ENCODE assay signal across 8 mouse cellular contexts in the genomic region with DNA sequence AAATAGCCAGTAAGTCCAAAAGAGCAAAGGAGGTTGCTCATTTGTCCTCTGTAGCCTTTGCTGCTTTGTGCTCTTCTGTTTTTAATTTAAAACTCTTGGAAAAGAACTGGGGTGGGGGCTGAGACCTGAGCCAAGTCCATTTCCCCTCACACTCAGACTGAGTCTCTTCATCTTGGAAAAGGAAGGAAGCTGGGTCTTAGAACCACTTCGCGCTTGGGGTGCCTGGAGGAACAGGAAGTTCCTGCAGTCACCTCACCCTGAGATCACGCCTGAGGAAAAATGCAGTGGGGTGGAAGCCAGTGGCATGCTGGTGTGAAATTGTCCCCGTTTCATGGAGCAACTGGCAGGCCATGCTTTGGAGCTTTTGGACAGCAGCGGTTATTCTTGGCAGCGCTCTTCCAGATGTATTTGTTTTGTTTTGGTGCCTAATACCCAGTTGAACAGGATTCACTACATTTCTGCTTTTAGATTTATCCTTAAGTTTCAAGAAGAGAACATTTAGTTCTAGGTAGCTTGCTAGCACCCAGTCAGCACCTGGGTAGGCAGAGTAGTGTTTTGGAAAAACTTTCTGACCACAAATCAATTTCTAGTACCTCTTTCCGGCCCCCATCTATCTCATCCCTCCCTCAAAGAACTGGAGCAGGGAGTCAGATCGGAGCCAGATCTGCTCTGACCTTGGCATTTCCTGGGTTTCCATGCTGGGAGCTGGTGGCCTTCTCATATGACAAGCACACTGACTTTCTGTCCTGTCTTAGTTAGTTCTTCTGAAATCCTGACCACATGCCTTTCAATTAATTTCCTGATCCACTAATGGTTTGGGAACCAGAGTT. TPM values are rescaled to one million over a fixed set of nuclear protein-coding genes. Genes with fewer than 3 reads are reported as not detected.
DNase-seq lines count a peak whose midpoint lies in the region; ATAC-seq lines count a peak whose summit lies in the region.

No protein-coding gene starts in this region.

- H3K4me3 ChIP-seq in heart, embryonic 12.5 days, result no peak overlapping the region
- no peak overlapping the region for H3K4me3 ChIP-seq in stomach, embryonic 15.5 days (replicated peaks)
- no peak overlapping the region for H3K4me3 ChIP-seq in forebrain, embryonic 16.5 days (replicated peaks; ENCODE audit: low read length)

- H3K27ac ChIP-seq in heart, embryonic 12.5 days (ENCODE audit: poor library complexity, severe bottlenecking), result peak overlapping the region; percentile 72
- peak overlapping the region; percentile 35; the same call in 1 of the 2 replicates for H3K27ac ChIP-seq in stomach, embryonic 15.5 days
- no peak overlapping the region for H3K27ac ChIP-seq in forebrain, embryonic 16.5 days (ENCODE audit: low read length)

- 44% methylated on average over 8 of the region's 8 CpGs for WGBS in heart, embryonic 12.5 days
- WGBS in stomach, embryonic 15.5 days, result 59% methylated on average over 8 of the region's 8 CpGs
- WGBS in forebrain, embryonic 16.5 days, result 82% methylated on average over 8 of the region's 8 CpGs

- no peak overlapping the region for H3K9ac ChIP-seq in heart, embryonic 12.5 days
- H3K9ac ChIP-seq in stomach, embryonic 15.5 days, result no peak overlapping the region
- no peak overlapping the region for H3K9ac ChIP-seq in forebrain, embryonic 16.5 days (replicated peaks; ENCODE audit: low read depth, low read length)

- H3K9me3 ChIP-seq in heart, embryonic 12.5 days (replicated peaks), result no peaks in the 10 kb centered on the region; the same call in none of the 2 replicates
- no peaks in the 10 kb centered on the region for H3K9me3 ChIP-seq in stomach, embryonic 15.5 days
- H3K9me3 ChIP-seq in forebrain, embryonic 16.5 days (ENCODE audit: control insufficient read depth, low read length), result peaks cover 7% of the 10 kb centered on the region

- peak overlapping the region; percentile 34 for H3K4me2 ChIP-seq in heart, embryonic 12.5 days
- no peak overlapping the region for H3K4me2 ChIP-seq in stomach, embryonic 15.5 days
- no peak overlapping the region for H3K4me2 ChIP-seq in forebrain, embryonic 16.5 days (ENCODE audit: low read length)

- DNase-seq in adrenal gland, adult 18-20 months (ENCODE audit: low spot score in 2 of 2), result peak; percentile 34 to 45
- DNase-seq in adrenal gland, postnatal 36 days, result peak; percentile 82 to 83
- DNase-seq in kidney, postnatal 14 days, result peak; percentile 71
- no peak for DNase-seq in layer of hippocampus, postnatal 14 days (ENCODE audit: low spot score in 2 of 2)

- H3K36me3 ChIP-seq in heart, embryonic 12.5 days, result peaks cover 7% of the 10 kb centered on the region
- 0 out of 2 replicates have a peak, but pooled peaks cover 3% of the 10 kb centered on the region for H3K36me3 ChIP-seq in stomach, embryonic 15.5 days
- peaks cover 3% of the 10 kb centered on the region; the same call in 1 of the 2 replicates for H3K36me3 ChIP-seq in forebrain, embryonic 16.5 days (ENCODE audit: control insufficient read depth, insufficient read depth)

- no peaks in the 10 kb centered on the region for H3K27me3 ChIP-seq in heart, embryonic 12.5 days (replicated peaks)
- no peaks in the 10 kb centered on the region for H3K27me3 ChIP-seq in stomach, embryonic 15.5 days (replicated peaks)
- H3K27me3 ChIP-seq in forebrain, embryonic 16.5 days (replicated peaks; ENCODE audit: control insufficient read depth, insufficient read depth, low read length), result no peaks in the 10 kb centered on the region

- ATAC-seq in heart, embryonic 12.5 days (ENCODE audit: insufficient number of reproducible peaks, low FRiP score), result no peak
- no peak for ATAC-seq in stomach, embryonic 15.5 days (ENCODE audit: insufficient read depth, low FRiP score, low read depth)
- ATAC-seq in erythroblast, adult 5-6 weeks (replicated peaks; ENCODE audit: low FRiP score, poor library complexity, severe bottlenecking), result no peak
- no peak for ATAC-seq in forebrain, embryonic 16.5 days

- peaks cover 44% of the 10 kb centered on the region for H3K4me1 ChIP-seq in heart, embryonic 12.5 days (replicated peaks)
- H3K4me1 ChIP-seq in stomach, embryonic 15.5 days, result peaks cover 14% of the 10 kb centered on the region
- no peaks in the 10 kb centered on the region for H3K4me1 ChIP-seq in forebrain, embryonic 16.5 days (replicated peaks; ENCODE audit: control insufficient read depth, insufficient read depth, low read length)

RNA-seq across cellular contexts. Expression of a gene that starts 7.7 kb away (rescaled TPM):
- total RNA-seq in adrenal gland, adult 18-20 months (2021), result 10 to 100 TPM; 20.0 to 33.7 TPM
- total RNA-seq in adrenal gland, postnatal 36 days (2021), result 10 to 100 TPM; 33.4 to 41.0 TPM
- polyA plus RNA-seq in heart, embryonic 12.5 days (2016; fragmentation: Nextera tagmentation; extraction: Ambion mirVana), result 8.8 and 8.9 TPM in 2 replicates
- 5.0 and 5.3 TPM in 2 replicates for polyA plus RNA-seq in stomach, embryonic 15.5 days (2015; fragmentation: Nextera tagmentation; extraction: Ambion mirVana)
- 10 to 100 TPM; 14.6 TPM for total RNA-seq in layer of hippocampus, postnatal 14 days (2021)
- total RNA-seq in erythroblast, adult 5-6 weeks (2015; ENCODE audit: low replicate concordance), result 4.8 and 7.9 TPM in 2 replicates
- 4.7 and 8.0 TPM in 2 replicates for total RNA-seq in erythroblast, adult 5-6 weeks (2017; ENCODE audit: low replicate concordance)
- polyA plus RNA-seq in forebrain, embryonic 16.5 days (2015; fragmentation: Nextera tagmentation; extraction: Ambion mirVana), result 8.9 and 11.0 TPM in 2 replicates

Comparison
In these comparisons a context has a peak if more than half of its experiments do, and no peak if none do; other contexts are left out.
1. DNase-seq: peak in adrenal gland, adult 18-20 months (2 of 2), adrenal gland, postnatal 36 days (2 of 2) and kidney, postnatal 14 days (single experiment); none in layer of hippocampus, postnatal 14 days (0 of 2).